Mouse (Mus musculus): ENCODE data around the gene Grpel1.

DNA sequence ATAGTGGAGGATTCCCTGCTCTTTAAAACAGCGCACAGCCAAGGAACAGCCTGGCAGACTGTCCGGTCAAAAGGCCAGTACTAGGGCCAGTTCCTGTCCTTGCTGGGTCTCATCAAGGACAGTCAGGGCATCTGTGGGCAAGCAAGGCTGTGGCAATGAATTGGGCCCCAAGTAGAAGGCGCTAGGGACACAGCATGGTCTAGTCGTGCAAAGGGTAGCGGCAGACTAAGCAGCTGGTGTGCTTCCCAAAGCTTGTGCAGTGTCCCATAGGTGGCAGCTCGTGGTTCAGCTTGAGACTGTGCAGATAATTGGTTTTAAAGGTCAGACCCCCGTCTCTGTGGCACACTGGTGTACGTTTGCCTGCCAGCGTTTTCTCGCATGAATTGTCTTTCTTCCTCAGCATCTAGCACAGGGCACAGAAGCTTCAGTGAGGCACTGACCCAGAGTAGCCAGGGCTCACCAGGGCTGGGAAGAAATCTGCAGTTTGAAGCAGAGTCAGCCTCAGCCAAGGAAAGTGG is 12.9 kb upstream of the Grpel1 start:
- TF ChIP-seq EP300 (IDR thresholded peaks at IDR 0.05; ENCODE audit: insufficient read depth, low read depth, low read length) (no peak), CTCF (IDR thresholded peaks at IDR 0.05; ENCODE audit: low read depth, low read length) (no peak), POLR2A (IDR thresholded peaks at IDR 0.05; ENCODE audit: insufficient read depth, low read length) (no peak)
